Mouse (Mus musculus): Measurements from ENCODE around the gene Slco1b2. TPM values are rescaled to one million over a fixed set of nuclear protein-coding genes. Genes with fewer than 3 reads are reported as not detected.
"Not testable (repeated sequence)": the region's sequence is repeated elsewhere in the genome, so short reads cannot be mapped to it uniquely, and the experiment has no call there.

The Slco1b2 gene
- under 1 TPM in 1 of 2 experiments, not detected in 1; 0.17 TPM for total RNA-seq (2021)

- intact Hi-C loops (cut with DNase I): no loop called here
- no peak for DNase-seq (ENCODE audit: extremely low spot score in 1 of 2, low spot score in 2 of 2)
These were observed at the start of gene Slco1b2 for GRCm38 (mm10) chr6:141629291-141629690. TSS of gene Slco1b2 (plus strand) at chr6:141629518.

DNA sequence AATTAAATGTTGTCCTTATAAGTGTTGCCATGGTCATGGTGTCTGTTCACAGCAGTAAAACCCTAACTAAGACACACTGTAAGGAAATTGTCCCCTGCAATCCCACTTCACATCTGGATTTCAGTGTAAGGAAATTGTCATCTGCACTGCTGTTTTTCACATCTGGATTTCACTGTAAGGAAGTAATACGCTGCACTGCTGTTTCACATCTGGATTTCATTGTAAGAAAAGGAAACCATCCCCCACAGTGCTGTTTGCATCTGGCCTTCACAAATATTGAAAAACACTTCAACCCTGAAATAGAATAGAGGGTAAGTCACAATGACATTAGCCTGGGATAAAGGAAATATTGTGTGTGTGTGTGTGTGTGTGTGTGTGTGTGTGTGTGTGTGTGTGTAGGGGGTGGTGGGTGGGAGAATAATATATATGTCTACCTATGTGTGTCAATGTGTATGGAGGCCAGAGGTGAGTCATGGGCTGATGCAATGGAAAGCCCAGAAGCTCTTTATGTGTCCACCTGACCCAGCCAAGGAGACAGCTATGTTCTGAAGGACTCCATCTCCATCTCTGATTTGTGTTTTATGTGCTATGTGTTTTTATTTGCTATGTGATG is 44.4 kb upstream of the Slco1b2 start:
- no peak for DNase-seq (ENCODE audit: extremely low spot score in 1 of 2, low spot score in 2 of 2)
- intact Hi-C loops (cut with DNase I): no loop called here

DNA sequence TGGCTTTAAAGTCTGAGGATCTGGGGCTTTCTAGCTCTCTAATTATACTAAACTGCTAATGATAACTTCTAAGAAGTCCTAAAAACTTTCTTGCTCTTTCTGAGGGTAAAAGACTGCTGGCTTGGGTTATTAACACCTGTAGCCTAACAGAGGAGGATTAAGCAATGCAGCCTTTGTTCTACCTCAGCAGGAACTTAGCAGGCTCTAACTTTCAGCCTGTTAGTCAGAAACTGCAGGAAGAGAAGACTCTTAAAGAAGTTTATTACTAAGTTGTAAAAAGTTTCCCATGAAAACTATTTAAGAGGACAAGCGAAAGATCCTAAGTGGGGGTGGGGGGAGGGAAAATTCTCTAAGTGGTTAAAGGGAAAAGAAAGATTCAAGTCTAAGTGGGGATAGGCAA is 39.3 kb upstream of the Slco1b2 start:
- DNase-seq (ENCODE audit: extremely low spot score in 1 of 2, low spot score in 2 of 2): no peak
- intact Hi-C loops (cut with DNase I): no loop called here

DNA sequence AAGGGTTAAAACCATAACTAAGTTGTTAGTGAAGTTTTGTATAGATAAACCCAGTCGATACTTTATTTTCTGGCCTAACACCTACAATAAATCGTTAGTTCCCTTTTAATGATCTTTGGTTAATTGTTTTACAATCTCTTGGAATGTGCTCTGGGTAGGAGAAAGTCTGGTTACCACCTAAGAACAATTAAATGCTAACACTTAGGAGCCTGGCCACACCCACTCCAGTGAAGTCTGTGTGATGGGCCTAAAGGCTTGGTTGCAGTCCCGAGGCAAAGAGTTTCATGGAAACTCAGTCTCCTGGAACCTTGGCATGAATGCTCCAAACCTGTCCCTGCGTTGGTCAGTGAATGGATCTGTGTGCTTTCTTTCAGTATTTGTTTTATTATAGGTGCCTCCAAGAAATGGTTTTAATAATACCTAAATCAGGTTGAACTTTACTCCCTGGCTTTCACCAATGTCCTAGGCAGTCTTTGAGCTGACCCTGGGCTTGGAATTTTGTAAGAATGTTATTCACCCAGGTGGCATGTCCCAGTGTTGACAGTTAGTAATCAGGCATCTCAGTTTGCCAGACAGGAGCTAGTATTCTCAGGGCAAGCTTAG is 38.6 kb upstream of the Slco1b2 start:
- DNase-seq (ENCODE audit: extremely low spot score in 1 of 2, low spot score in 2 of 2); intact Hi-C loops (cut with DNase I): not testable (repeated sequence)

DNA sequence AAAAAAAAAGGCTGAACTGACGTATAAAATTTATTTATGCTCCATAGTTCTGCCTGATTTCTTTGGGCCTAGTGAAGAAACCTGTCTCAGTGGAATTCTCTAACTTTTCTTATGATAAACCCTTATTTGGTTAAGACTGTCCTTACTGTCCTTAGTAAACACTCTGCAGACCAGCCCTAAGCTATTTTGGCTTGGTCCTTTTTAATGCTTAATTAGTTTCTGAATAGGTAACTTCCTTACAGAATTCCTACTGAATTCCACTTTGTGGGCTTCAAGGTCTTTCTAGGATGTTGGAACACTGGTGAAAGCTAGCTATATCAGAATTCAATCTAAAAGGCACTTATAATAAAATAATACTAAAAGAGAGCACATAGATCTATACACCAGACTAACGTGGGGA is 33.2 kb upstream of the Slco1b2 start:
- no peak for DNase-seq (ENCODE audit: extremely low spot score in 1 of 2, low spot score in 2 of 2)
- intact Hi-C loops (cut with DNase I): no loop called here

DNA sequence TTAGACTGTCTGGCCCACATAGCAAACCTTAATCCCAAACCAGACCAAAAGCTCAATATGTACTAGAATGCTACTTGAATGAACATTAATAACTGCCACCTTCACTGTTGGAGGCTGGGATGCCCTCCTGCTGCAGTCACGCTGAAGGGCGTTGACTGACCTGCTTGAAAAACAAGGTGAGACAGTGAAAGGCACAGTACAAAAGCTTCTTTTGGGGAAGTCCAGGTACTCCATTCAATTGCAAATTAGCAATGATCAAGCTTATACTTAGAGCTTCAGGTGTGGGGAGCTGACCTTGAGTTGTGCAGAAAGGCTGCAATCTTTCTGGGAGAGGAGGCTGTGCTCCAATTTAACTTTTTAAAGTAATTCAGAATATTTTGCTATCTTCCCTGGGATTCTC is 32.3 kb upstream of the Slco1b2 start:
- intact Hi-C loops (cut with DNase I): no loop called here
- no peak for DNase-seq (ENCODE audit: extremely low spot score in 1 of 2, low spot score in 2 of 2)

DNA sequence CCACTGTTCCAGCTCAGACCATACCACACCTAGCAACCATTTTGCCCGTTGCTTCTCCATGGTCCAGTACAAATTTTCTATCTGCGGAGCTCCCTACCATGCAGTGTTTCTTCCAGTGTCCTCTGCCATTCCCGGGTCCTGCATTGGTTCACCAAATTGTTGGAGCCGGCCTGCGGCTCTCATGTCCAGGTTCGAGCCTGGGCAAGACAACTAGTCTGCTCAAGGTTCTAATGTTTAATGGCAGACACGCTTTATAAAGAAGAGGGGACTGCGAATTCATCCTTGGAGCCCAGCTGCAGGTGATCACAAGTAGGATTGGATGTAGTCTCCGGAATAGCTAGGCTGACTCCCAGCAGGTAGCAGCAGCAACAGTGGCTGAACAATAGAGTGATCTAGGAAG is 28.4 kb upstream of the Slco1b2 start:
- intact Hi-C loops (cut with DNase I): no loop called here

DNA sequence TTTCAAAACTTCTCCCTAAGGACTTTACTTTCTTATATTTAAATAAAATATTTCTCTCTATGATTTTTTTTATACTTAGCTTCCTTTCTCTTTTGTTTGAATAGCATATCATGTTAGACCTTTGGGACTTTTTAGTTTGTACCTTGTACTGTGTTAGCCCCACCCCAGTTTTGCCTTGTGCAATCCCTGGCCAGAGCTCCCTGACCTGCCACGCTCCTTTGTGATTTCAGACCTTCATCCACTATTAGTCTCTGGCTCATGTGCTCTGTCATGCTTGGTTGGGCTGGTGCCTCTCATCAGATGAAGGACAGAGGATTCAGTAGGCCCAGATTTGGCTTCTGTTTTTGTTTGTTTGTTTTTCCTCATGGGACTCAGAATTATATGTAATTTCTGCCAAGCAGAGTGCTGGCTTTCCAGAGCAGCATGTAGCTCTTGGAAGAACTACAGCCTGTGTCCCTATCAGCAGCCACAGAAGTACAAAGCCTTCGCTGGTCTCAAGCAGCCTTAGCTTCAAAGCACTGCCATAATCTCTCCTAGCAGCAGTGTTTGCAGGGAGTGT is 18.5 kb upstream of the Slco1b2 start:
- intact Hi-C loops (cut with DNase I): no loop called here
- no peak for DNase-seq (ENCODE audit: extremely low spot score in 1 of 2, low spot score in 2 of 2)

More for the DNA sequence above, 28.4 kb upstream of the Slco1b2 start:
- DNase-seq (ENCODE audit: extremely low spot score in 1 of 2, low spot score in 2 of 2): no peak

DNA sequence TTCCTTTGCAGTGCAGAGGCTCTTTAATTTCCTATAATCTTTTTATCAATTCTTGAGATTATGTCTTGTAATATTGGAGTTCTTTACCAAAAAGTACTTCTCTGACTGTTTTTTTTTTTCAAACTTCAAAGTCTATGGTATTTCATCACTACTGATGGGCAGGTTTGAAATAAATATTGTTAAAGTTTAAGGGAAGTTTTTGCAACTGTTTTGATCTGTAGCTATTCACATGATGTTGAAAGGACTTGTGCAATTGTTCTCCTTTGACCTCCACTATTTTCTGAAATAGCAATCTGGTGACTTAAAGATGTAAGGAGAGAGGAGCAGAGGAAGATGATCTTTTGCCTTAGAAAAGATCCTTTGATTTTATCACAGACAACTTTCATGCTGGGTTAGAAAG is 15.3 kb upstream of the Slco1b2 start:
- intact Hi-C loops (cut with DNase I): no loop called here

GRCm38 (mm10) chr6:141615348-141615747 is 14.0 kb upstream of the Slco1b2 start:
- no peak for DNase-seq (ENCODE audit: extremely low spot score in 1 of 2, low spot score in 2 of 2)
- intact Hi-C loops (cut with DNase I): no loop called here

More for the DNA sequence above, 15.3 kb upstream of the Slco1b2 start:
- DNase-seq (ENCODE audit: extremely low spot score in 1 of 2, low spot score in 2 of 2): no peak

DNA sequence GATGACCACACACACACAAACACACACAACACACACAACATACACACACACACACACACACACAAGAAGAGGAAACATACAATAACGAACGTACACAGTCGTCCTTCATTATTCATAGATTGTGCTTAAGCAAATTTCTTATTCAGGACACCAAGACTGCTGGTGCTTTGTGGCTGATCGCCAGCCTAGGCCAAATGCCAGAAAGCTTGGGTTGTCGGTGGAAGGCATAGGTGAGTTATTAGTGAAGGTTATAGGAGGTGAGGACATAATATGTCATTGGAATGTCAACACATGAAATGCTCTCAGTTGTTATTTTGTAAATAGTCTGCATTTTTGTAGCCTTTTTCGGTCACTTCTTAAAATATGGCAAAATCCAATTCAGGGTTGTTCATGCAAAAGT is 3.6 kb downstream of the Slco1b2 start:
- intact Hi-C loops (cut with DNase I): no loop called here
- peak in 1 of 2 experiments; percentile 19 for DNase-seq (ENCODE audit: extremely low spot score in 1 of 2, low spot score in 2 of 2)

- intact Hi-C loops (cut with DNase I): no loop called here
- DNase-seq (ENCODE audit: extremely low spot score in 1 of 2, low spot score in 2 of 2): no peak
These were observed 5.9 kb downstream of the Slco1b2 start for GRCm38 (mm10) chr6:141635250-141635649.

DNA sequence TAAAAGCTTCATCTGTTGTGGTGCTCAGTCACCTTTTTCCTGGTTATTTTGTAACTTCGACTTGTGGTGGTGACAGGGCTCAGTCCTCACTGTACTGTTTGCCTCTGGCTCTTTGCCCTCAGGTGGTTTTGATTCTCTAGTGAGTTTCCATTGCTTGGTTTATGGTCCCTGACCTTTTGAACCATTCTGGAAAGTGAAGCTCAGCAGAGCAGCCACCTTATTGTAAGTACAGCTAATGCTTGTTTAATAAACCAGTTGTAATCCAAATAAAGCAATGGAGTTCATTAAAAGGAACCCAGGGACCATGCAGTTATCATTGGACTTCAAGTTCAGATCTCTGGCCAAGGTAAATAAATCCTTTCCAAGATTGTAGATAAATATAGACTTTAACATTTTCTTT is 11.3 kb downstream of the Slco1b2 start:
- DNase-seq (ENCODE audit: extremely low spot score in 1 of 2, low spot score in 2 of 2): peak in 1 of 2 experiments; percentile 24

GRCm38 (mm10) chr6:141687008-141687407 is 57.7 kb downstream of the Slco1b2 start:
- intact Hi-C loops (cut with DNase I): no loop called here
- DNase-seq (ENCODE audit: extremely low spot score in 1 of 2, low spot score in 2 of 2): no peak

More for the DNA sequence above, 11.3 kb downstream of the Slco1b2 start:
- intact Hi-C loops (cut with DNase I): no loop called here

DNA sequence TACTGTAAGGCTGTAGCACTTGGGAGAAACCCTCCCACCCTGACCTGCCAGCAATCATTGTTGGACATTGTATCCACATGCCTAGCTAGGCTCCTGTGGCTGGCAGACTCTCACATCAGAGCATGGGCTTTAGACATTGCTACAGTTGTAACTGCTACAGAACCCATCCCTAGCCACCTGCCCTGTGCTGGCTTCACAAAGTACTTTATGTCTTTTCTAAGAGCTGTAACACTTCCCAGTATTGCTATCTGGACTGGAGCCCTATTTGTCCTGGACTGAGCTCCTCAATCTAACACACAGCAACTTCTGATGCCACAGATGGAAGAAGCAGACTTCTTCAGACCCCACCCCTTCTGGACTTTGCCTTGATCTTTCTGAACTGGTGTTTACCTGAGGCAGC is 61.9 kb downstream of the Slco1b2 start:
- no peak for DNase-seq (ENCODE audit: extremely low spot score in 1 of 2, low spot score in 2 of 2)
- intact Hi-C loops (cut with DNase I): no loop called here

Other genes with a start within 250 kb of the Slco1b2 start
- gene Slco1c1, start 105.2 kb upstream of the Slco1b2 start, total RNA-seq (2021): 10 to 100 TPM; 84.1 to 87.9 TPM
- not detected for gene Gm5724, start 144.3 kb downstream of the Slco1b2 start, total RNA-seq (2021)
- 10 to 100 TPM; 15.8 to 20.6 TPM for gene Slco1a4, start 226.7 kb downstream of the Slco1b2 start, total RNA-seq (2021)